Mouse (Mus musculus) spleen, postnatal 4 days (tissue): ENCODE measurements around the gene Mad2l2.

ENCODE experiments used
- DNase-seq, 2 experiments: peaks; one replicate each; pipeline ENCODE4 v3.0.0; 2022; ENCODE audit warnings: low spot score in 2 of 2

The Mad2l2 gene

GRCm38 (mm10) chr4:148140098-148141011 is 10.2 kb downstream of the Mad2l2 start:
- DNase-seq: peak; percentile 92 to 96

GRCm38 (mm10) chr4:148143721-148144120 is 13.5 kb downstream of the Mad2l2 start:
- DNase-seq: no peak

- DNase-seq: no peak
Measured at GRCm38 (mm10) chr4:148147714-148148113, 17.5 kb downstream of the Mad2l2 start.

GRCm38 (mm10) chr4:148149540-148149939 is 19.4 kb downstream of the Mad2l2 start:
- no peak for DNase-seq

- no peak for DNase-seq
Measured at GRCm38 (mm10) chr4:148150242-148150641, 20.1 kb downstream of the Mad2l2 start.

- no peak for DNase-seq
Measured at GRCm38 (mm10) chr4:148150953-148151266, 20.7 kb downstream of the Mad2l2 start.

- peak; percentile 77 to 88 for DNase-seq
Measured at GRCm38 (mm10) chr4:148151267-148152168, 21.3 kb downstream of the Mad2l2 start, which contains the start of gene Fbxo6. Fbxo6 (minus strand) TSS chr4:148152140.

- no peak for DNase-seq
Measured at GRCm38 (mm10) chr4:148152547-148152946, 22.4 kb downstream of the Mad2l2 start.

GRCm38 (mm10) chr4:148154006-148154405 is 23.8 kb downstream of the Mad2l2 start:
- no peak for DNase-seq

- DNase-seq: peak in 1 of 2 experiments; percentile 33
Measured at GRCm38 (mm10) chr4:148154982-148155381, 24.8 kb downstream of the Mad2l2 start.

- DNase-seq: no peak
Measured at GRCm38 (mm10) chr4:148158436-148159348, 28.5 kb downstream of the Mad2l2 start.

GRCm38 (mm10) chr4:148159544-148160435 is 29.6 kb downstream of the Mad2l2 start:
- peak; percentile 87 to 92 for DNase-seq

- DNase-seq: no peak
Measured at GRCm38 (mm10) chr4:148160436-148161390, 30.5 kb downstream of the Mad2l2 start, which contains the start of the genes Fbxo44 and Fbxo2. Fbxo44 (minus strand) TSS chr4:148160482. Fbxo2 (plus strand) TSS chr4:148160621.

GRCm38 (mm10) chr4:148164002-148164439 is 33.8 kb downstream of the Mad2l2 start:
- peak; percentile 61 to 82 for DNase-seq

GRCm38 (mm10) chr4:148164461-148164860 is 34.3 kb downstream of the Mad2l2 start:
- DNase-seq: no peak

- DNase-seq: no peak
Measured at GRCm38 (mm10) chr4:148165551-148165950, 35.4 kb downstream of the Mad2l2 start.

- DNase-seq: no peak
Measured at GRCm38 (mm10) chr4:148166431-148166830, 36.2 kb downstream of the Mad2l2 start.

- DNase-seq: peak; percentile 61 to 85
Measured at GRCm38 (mm10) chr4:148166986-148167385, 36.8 kb downstream of the Mad2l2 start.

- DNase-seq: peak; percentile 51 to 85
Measured at GRCm38 (mm10) chr4:148168287-148168686, 38.1 kb downstream of the Mad2l2 start.
